Mouse (Mus musculus) stomach, embryonic 14.5 days (tissue): ENCODE results near the gene Brd2. TPM values are rescaled to one million over a fixed set of nuclear protein-coding genes. Genes with fewer than 3 reads are reported as not detected.

Source experiments
- ATAC-seq: fragments of 200-750 bp; cut with Nextera tagmentation; 2 replicates; pipeline ENCODE4 v1.8.0; 2017; ENCODE audit warnings: low read depth, moderate TSS enrichment; ENCODE audit not compliant: insufficient number of reproducible peaks, insufficient read depth, low FRiP score
- H3K27ac ChIP-seq: fragments of 300-500 bp; sonication (generic); 2 replicates; pipeline ENCODE4 v1.5.1; 2014; ENCODE audit warnings: mild to moderate bottlenecking, low read length, moderate library complexity, mixed read lengths
- H3K27me3 ChIP-seq: fragments of 300-500 bp; sonication (generic); 2 replicates; pipeline ENCODE4 v1.6.1; 2014; ENCODE audit warnings: low read length, control low read depth, mixed read lengths; ENCODE audit not compliant: control insufficient read depth, insufficient read depth
- H3K36me3 ChIP-seq: fragments of 300-500 bp; sonication (generic); 2 replicates; pipeline ENCODE4 v1.6.1; 2014; ENCODE audit warnings: mild to moderate bottlenecking, control low read depth, low read length, moderate library complexity, mixed read lengths; ENCODE audit not compliant: control insufficient read depth, insufficient read depth
- H3K4me1 ChIP-seq: fragments of 300-500 bp; sonication (generic); 2 replicates; pipeline ENCODE4 v1.6.1; 2014; ENCODE audit warnings: low read length, control low read depth, mixed read lengths; ENCODE audit not compliant: control insufficient read depth, insufficient read depth
- H3K4me2 ChIP-seq: fragments of 300-500 bp; sonication (generic); replicated peaks from 2 replicates; pipeline ENCODE4 v1.6.1; 2014; ENCODE audit warnings: low read depth, low read length, control low read depth
- H3K4me3 ChIP-seq: fragments of 300-500 bp; sonication (generic); 2 replicates; pipeline ENCODE4 v1.5.1; 2014; ENCODE audit warnings: low read depth, low read length, control low read depth
- H3K9ac ChIP-seq: fragments of 300-500 bp; sonication (generic); replicated peaks from 2 replicates; pipeline ENCODE4 v1.6.1; 2014; ENCODE audit warnings: low read depth, mild to moderate bottlenecking, control low read depth, low read length, moderate library complexity, mixed read lengths
- H3K9me3 ChIP-seq: fragments of 300-500 bp; sonication (generic); 2 replicates; pipeline ENCODE4 v1.6.1; 2016; ENCODE audit warnings: low read depth, low read length, control low read depth; ENCODE audit not compliant: control insufficient read depth
- WGBS: fragments of 180-500 bp; shearing (Covaris S2); extraction: QIAGEN DNeasy Blood & Tissue Kit; methylation state at CpG from one replicate; pipeline ENCODE4 v1.1.7; 2014; 5-methylcytosine and 5-hydroxymethylcytosine counted together
- polyA plus RNA-seq: library from polyadenylated mRNA; unstranded; fragments of >200 nt; fragmentation: Nextera tagmentation; extraction: Ambion mirVana; gene quantifications from 2 replicates; pipeline ENCODE4 v1.2.1, GENCODE M21; 2014

Brd2 gene
- polyA plus RNA-seq, 1 experiment from 2014 or later, result 150 TPM

DNA sequence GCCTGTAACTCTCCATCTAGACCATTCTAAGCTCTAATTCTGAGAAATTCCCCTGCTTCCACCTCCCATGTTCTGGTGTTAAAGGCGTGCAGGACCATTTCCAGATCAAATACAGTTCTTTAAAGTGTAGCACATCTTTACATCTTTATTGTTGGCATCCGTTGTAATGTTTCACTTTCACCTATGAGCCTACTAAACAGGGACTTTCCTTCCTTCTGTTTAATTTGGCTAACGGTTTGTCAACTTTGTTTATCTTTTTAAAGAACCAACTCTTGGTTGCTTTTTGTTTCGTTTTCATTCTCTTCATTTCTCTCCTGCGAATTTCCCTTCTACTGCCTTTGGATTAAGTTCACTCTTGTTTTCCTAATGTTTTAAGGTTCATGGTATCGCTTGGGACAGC is 19.6 kb downstream of the Brd2 start:
- H3K4me2 ChIP-seq, result no peak overlapping the region
- H3K9me3 ChIP-seq, result no peaks in the 10 kb centered on the region
- no peaks in the 10 kb centered on the region for H3K36me3 ChIP-seq
- no peak overlapping the region for H3K27ac ChIP-seq
- H3K4me1 ChIP-seq, result no peaks in the 10 kb centered on the region
- H3K9ac ChIP-seq, result no peak overlapping the region
- WGBS, result 75% methylated on average over 6 of the region's 6 CpGs
- no peak for ATAC-seq
- no peaks in the 10 kb centered on the region for H3K27me3 ChIP-seq
- no peak overlapping the region for H3K4me3 ChIP-seq

DNA sequence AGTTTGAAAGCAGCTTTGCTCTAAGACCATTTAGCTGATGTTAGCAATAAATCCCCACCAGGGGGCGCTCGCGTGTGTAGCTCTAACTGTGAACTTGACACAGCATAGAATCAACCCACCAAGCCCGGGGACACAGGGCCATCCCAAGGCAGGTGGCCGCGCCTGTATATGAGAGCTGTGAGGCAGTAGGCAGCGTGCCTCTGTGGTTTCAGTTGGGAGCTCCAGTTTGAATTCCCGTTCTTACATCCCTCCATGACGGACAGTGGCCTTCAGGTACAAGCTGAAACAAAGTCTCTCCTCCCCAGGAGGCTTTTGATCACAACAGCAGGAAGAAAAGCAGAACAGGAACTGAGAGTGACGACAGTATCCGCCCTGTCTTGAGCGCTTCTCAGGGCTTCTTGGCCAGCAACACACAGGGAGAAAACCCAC is 20.8 kb downstream of the Brd2 start:
- peak; percentile 78 for ATAC-seq
- no peak overlapping the region for H3K4me3 ChIP-seq

DNA sequence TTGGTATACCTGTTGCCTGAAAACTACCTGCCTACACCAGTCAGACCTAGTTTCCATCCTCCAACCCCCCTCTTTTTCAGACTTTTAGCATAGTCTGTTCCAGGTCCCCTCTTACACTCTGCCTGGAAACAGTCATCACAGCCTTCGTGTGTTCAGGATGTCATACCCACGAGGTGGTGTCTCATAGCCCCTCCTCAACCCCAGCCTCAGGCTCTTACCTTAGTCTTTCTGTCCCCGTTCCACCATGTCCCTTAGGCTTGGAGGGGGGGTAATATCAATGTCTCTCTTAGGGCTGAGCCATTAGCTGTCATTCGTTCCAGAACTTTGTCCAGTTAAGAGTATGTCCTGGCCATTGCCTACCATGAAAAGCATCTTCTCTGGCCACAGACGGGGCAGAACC is 21.2 kb downstream of the Brd2 start:
- ATAC-seq, result peak; percentile 18; the same call in 1 of the 2 replicates

More for the DNA sequence above, 20.8 kb downstream of the Brd2 start:
- no peaks in the 10 kb centered on the region for H3K4me1 ChIP-seq
- peak overlapping the region; percentile 27; the same call in 1 of the 2 replicates for H3K4me2 ChIP-seq
- no peak overlapping the region for H3K9ac ChIP-seq
- no peak overlapping the region for H3K27ac ChIP-seq
- H3K9me3 ChIP-seq, result no peaks in the 10 kb centered on the region
- 6% methylated on average over 12 of the region's 12 CpGs for WGBS
- H3K27me3 ChIP-seq, result no peaks in the 10 kb centered on the region
- H3K36me3 ChIP-seq, result no peaks in the 10 kb centered on the region

DNA sequence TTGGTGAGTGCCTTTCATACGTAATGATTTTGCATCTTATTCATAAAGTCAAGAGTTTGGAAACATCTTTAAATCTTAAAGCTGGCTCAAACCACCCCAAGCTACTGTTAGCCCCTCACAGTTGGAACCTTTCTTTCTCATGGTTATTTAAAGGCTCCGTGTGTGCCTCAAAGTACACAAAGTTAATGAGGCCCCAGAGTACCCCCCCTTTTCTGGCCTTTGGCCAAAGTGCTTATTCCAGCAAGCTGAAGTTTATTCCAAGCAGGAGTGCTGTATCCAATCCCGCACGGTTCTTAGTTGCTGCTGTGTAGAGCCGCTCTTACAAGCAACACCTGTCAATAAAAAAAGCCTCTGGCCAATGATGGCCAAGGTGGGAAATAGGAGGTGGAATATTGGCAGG is 22.9 kb downstream of the Brd2 start:
- H3K9ac ChIP-seq, result no peak overlapping the region
- 43% methylated on average over 5 of the region's 5 CpGs for WGBS
- H3K4me2 ChIP-seq, result no peak overlapping the region
- H3K27me3 ChIP-seq, result no peaks in the 10 kb centered on the region
- ATAC-seq, result no peak
- H3K27ac ChIP-seq, result no peak overlapping the region
- H3K4me3 ChIP-seq, result no peak overlapping the region
- H3K4me1 ChIP-seq, result no peaks in the 10 kb centered on the region
- H3K36me3 ChIP-seq, result no peaks in the 10 kb centered on the region
- H3K9me3 ChIP-seq, result no peaks in the 10 kb centered on the region

More for the DNA sequence above, 21.2 kb downstream of the Brd2 start:
- Histone ChIP-seq H3K27me3 (no peaks in the 10 kb centered on the region), H3K4me2 (no peak overlapping the region), H3K4me1 (no peaks in the 10 kb centered on the region), H3K36me3 (no peaks in the 10 kb centered on the region), H3K4me3 (no peak overlapping the region), H3K9me3 (no peaks in the 10 kb centered on the region), H3K9ac (no peak overlapping the region), H3K27ac (no peak overlapping the region)
- 25% methylated on average over 5 of the region's 5 CpGs for WGBS

DNA sequence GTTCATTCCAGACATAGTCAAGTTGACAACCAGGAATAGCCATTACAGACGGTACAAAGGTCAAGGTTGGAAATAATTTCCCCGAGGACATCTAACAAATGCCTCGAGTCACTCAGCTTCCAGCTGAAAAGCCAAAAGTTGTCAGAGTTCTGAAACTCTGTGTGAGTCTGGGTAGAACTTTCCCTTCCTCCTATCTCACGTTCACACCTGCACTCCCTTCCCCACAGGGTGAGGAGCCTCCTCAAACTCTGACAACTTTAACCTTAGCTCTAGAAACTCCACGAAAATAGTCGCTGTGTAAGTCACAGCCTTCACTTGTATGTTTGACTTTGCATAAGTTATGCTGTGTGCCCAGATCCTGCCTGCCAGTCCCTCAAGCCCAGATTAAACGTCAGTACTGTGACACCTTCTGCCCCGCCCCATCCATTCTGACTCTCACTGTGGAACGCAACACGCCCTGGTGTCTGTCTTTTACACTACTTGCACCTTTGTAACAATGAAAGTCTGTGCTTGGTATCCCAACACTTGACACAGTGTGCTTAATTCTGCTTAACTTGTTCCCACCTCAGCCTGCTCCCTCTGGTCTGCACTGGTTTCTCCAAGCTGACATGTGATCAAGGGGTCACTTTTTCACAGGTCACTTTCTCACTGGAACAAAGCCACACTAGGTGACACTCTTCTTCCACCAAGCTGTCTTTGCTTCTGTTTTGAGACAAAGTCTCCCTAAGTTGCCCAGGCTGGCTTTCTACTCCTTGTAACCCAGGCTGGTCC is 23.5 kb downstream of the Brd2 start:
- Histone ChIP-seq H3K9ac (no peak overlapping the region), H3K4me3 (no peak overlapping the region), H3K27me3 (no peaks in the 10 kb centered on the region), H3K9me3 (no peaks in the 10 kb centered on the region), H3K4me1 (no peaks in the 10 kb centered on the region), H3K4me2 (no peak overlapping the region), H3K36me3 (no peaks in the 10 kb centered on the region), H3K27ac (no peak overlapping the region)
- no peak for ATAC-seq
- 35% methylated on average over 10 of the region's 10 CpGs for WGBS

DNA sequence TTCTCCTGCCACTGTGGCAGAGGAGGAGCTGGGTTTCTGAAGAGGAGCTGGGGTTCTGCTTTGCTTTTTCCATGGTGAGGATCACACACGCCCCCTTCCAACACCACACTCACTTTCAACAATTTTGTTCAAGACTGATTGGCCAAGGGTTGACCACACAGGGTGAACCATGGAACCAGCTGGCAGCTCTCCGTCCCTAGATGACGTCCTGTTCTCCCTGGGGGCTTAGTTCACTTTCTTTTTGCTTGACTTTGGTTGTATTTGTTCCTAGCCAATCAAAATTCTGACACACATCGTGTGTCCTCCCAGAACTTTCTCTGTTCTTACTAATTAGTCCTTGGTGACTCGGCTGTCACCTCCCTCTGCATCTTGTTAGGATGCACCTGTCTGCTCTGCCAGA is 25.2 kb downstream of the Brd2 start:
- 65% methylated on average over 5 of the region's 5 CpGs for WGBS
- H3K4me1 ChIP-seq, result no peaks in the 10 kb centered on the region
- no peak overlapping the region for H3K9ac ChIP-seq
- no peak overlapping the region for H3K4me2 ChIP-seq
- H3K4me3 ChIP-seq, result no peak overlapping the region
- H3K9me3 ChIP-seq, result no peaks in the 10 kb centered on the region
- no peaks in the 10 kb centered on the region for H3K36me3 ChIP-seq
- ATAC-seq, result no peak
- no peaks in the 10 kb centered on the region for H3K27me3 ChIP-seq
- no peak overlapping the region for H3K27ac ChIP-seq

DNA sequence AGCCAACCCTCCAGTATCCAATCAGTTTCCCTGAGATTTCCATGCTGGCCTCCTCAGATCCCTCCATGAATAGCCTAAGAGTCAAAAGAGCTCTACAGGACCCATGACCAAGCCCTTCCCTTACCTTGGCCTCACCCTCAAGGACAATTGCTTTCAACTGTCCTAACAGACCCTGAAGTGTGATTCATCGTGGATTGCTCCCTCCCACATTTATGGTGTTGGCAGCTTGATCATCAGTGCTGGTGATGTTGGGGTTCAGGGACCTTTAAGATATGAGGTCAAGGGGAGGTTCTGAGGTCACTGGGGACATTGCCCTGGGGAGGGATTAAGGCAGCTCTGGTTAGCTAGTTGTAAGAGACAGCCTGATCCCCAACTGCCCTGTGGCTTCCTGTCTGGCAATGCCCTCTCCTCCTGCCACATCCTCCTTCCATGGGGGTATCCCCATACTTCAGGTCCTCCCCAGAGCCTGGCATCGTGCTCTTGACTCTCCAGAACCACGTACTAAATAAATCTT is 25.9 kb downstream of the Brd2 start:
- no peaks in the 10 kb centered on the region for H3K36me3 ChIP-seq
- 77% methylated on average over 3 of the region's 3 CpGs for WGBS
- ATAC-seq, result no peak
- no peak overlapping the region for H3K4me3 ChIP-seq
- no peaks in the 10 kb centered on the region for H3K9me3 ChIP-seq
- H3K27me3 ChIP-seq, result no peaks in the 10 kb centered on the region
- H3K27ac ChIP-seq, result no peak overlapping the region
- no peaks in the 10 kb centered on the region for H3K4me1 ChIP-seq
- H3K9ac ChIP-seq, result no peak overlapping the region
- H3K4me2 ChIP-seq, result no peak overlapping the region

DNA sequence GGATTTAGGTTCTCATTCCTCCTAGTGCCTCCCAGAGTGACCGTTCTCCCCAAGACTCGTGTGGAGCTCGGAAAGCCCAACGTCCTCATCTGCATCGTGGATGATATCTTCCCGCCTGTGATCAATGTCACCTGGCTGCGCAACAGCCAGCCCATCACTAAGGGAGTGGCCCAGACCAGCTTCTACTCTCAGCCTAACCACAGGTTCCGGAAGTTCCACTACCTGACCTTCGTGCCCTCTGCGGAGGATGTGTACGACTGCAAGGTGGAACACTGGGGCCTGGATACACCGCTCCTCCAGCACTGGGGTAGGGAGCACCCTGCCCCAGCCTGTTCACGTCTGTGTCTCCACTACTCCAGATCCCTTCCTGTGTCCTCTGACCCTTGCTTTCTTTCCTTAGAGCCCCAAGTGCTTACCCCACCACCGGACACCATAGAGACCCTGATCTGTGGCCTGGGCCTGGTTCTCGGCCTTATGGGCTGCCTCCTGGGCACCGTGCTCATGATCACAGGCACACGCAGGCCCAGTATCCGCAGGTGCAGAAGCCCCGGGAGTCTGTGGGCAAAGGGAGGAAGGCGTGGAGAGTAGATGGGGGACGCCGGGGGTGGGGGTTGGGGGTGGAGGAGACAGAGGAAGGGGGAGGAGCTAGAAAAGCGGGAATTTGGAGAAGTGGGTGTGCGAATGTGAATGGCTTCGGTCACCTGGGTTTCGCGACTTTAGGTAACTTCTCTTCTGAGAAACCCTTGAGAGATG is 28.0 kb downstream of the Brd2 start:
- Histone ChIP-seq H3K4me3 (no peak overlapping the region), H3K9ac (no peak overlapping the region), H3K9me3 (no peaks in the 10 kb centered on the region), H3K4me2 (no peak overlapping the region), H3K27me3 (no peaks in the 10 kb centered on the region), H3K4me1 (no peaks in the 10 kb centered on the region), H3K27ac (no peak overlapping the region), H3K36me3 (no peaks in the 10 kb centered on the region)
- 88% methylated on average over 27 of the region's 27 CpGs for WGBS
- no peak for ATAC-seq
